Mouse (Mus musculus) G1E (cell line): ENCODE results near the gene Kank1. TPM values are rescaled to one million over a fixed set of nuclear protein-coding genes. Genes with fewer than 3 reads are reported as not detected.

Source experiments
- ATAC-seq: 2 replicates; pipeline ENCODE4 v1.8.0; 2016; ENCODE audit warnings: mild to moderate bottlenecking; ENCODE audit not compliant: insufficient number of reproducible peaks, poor library complexity, low FRiP score, severe bottlenecking; ENCODE audit errors: extremely low read depth
- DNase-seq: peaks from one replicate; pipeline ENCODE4 v3.0.0; 2012; ENCODE audit warnings: low spot score
- H3K27me3 ChIP-seq: 2 replicates; pipeline ENCODE4 v1.6.1; 2012; ENCODE audit warnings: mild to moderate bottlenecking, low read length, inconsistent platforms; ENCODE audit not compliant: insufficient read depth
- H3K36me3 ChIP-seq: replicated peaks from 2 replicates; pipeline ENCODE3; 2012; ENCODE audit warnings: mild to moderate bottlenecking, inconsistent platforms
- H3K4me1 ChIP-seq: 2 replicates; pipeline ENCODE4 v1.6.1; 2012; ENCODE audit warnings: low read depth, low read length, inconsistent platforms, mixed read lengths; ENCODE audit not compliant: insufficient read depth
- H3K4me3 ChIP-seq: 2 replicates; pipeline ENCODE4 v1.5.1; 2012; ENCODE audit warnings: low read depth, mild to moderate bottlenecking, inconsistent platforms, low read length, moderate library complexity, mixed read lengths
- H3K9me3 ChIP-seq: replicated peaks from 2 replicates; pipeline ENCODE4 v1.6.1; 2012; ENCODE audit warnings: inconsistent platforms
- CTCF ChIP-seq: IDR thresholded peaks from 2 replicates; pipeline ENCODE4 v1.5.1; 2012; ENCODE audit warnings: low read depth, low read length, inconsistent platforms, mixed read lengths
- GATA1 ChIP-seq: IDR thresholded peaks from 2 replicates; pipeline ENCODE4 v1.6.1; 2012; ENCODE audit warnings: borderline replicate concordance, low read length, inconsistent platforms, mixed read lengths
- GATA2 ChIP-seq: IDR thresholded peaks from 2 replicates; pipeline ENCODE4 v1.6.1; 2012; ENCODE audit warnings: low read depth, low read length, inconsistent platforms, borderline replicate concordance
- POLR2AphosphoS5 ChIP-seq: IDR thresholded peaks from 2 replicates; pipeline ENCODE4 v1.6.1; 2012; ENCODE audit warnings: low read depth, low read length, inconsistent platforms; ENCODE audit not compliant: insufficient replicate concordance
- TAL1 ChIP-seq: conservative IDR thresholded peaks from 2 replicates; pipeline ENCODE4 v1.6.1; 2012; ENCODE audit warnings: low read depth, low read length, inconsistent platforms, mixed read lengths
- polyA plus RNA-seq: library from polyadenylated mRNA; stranded (reverse); fragments of >175 nt; gene quantifications from 2 replicates; pipeline ENCODE4 v1.2.3, GENCODE M21; 2012
- total RNA-seq, 2 experiments: library from RNA; stranded (forward) in 1 of 2; stranded (reverse) in 1 of 2; fragments of 200-1000 nt in 1 of 2; fragments of >200 nt in 1 of 2; fragmentation: Nextera tagmentation in 1 of 2; gene quantifications; 2 replicates each; pipeline ENCODE4 v1.2.3; 2014 to 2017

Kank1 gene
- total and polyA plus RNA-seq, 3 experiments = 0.22 TPM; not detected in 2

- peaks cover 56% of the 10 kb centered on the region for H3K9me3 ChIP-seq
- no peak for ATAC-seq
- TF ChIP-seq POLR2AphosphoS5 (no peak), GATA2 (no peak), GATA1 (no peak), TAL1 (no peak)
Measured at GRCm38 (mm10) chr19:25423371-25423770, 186.6 kb downstream of the Kank1 start.

GRCm38 (mm10) chr19:25426431-25426830, 189.7 kb downstream of the Kank1 start:
- Histone ChIP-seq H3K36me3 (no peaks in the 10 kb centered on the region), H3K9me3 (peaks cover 66% of the 10 kb centered on the region), H3K4me3 (no peak overlapping the region), H3K27me3 (no peaks in the 10 kb centered on the region; the same call in 1 of the 2 replicates), H3K4me1 (no peaks in the 10 kb centered on the region)
- no peak for ATAC-seq
- TF ChIP-seq GATA2 (no peak), TAL1 (no peak), POLR2AphosphoS5 (no peak), CTCF (no peak), GATA1 (no peak)
- DNase-seq = no peak

More at GRCm38 (mm10) chr19:25423371-25423770, 186.6 kb downstream of the Kank1 start:
- Histone ChIP-seq H3K4me3 (no peak overlapping the region), H3K27me3 (no peaks in the 10 kb centered on the region), H3K4me1 (no peaks in the 10 kb centered on the region), H3K36me3 (no peaks in the 10 kb centered on the region)
- no peak for DNase-seq

- ATAC-seq = no peak
- DNase-seq = no peak
- Histone ChIP-seq H3K9me3 (peaks cover 74% of the 10 kb centered on the region), H3K4me3 (no peak overlapping the region), H3K27me3 (no peaks in the 10 kb centered on the region; the same call in 1 of the 2 replicates), H3K4me1 (no peaks in the 10 kb centered on the region), H3K36me3 (no peaks in the 10 kb centered on the region)
- TF ChIP-seq CTCF = no peak
- no peak for TF ChIP-seq GATA1
- TF ChIP-seq GATA2 = no peak
- no peak for TF ChIP-seq TAL1
- no peak for TF ChIP-seq POLR2AphosphoS5
Measured at GRCm38 (mm10) chr19:25427886-25428285, 191.1 kb downstream of the Kank1 start.

- ATAC-seq (no peak), DNase-seq (no peak)
- Histone ChIP-seq H3K36me3 (no peaks in the 10 kb centered on the region), H3K4me1 (no peaks in the 10 kb centered on the region), H3K27me3 (no peaks in the 10 kb centered on the region; the same call in 1 of the 2 replicates), H3K9me3 (peaks cover 76% of the 10 kb centered on the region), H3K4me3 (no peak overlapping the region)
- TF ChIP-seq TAL1 (no peak), GATA2 (no peak), GATA1 (no peak), POLR2AphosphoS5 (no peak), CTCF (no peak)
Measured at GRCm38 (mm10) chr19:25428338-25428962, 191.7 kb downstream of the Kank1 start.

GRCm38 (mm10) chr19:25431431-25431830, 194.7 kb downstream of the Kank1 start:
- Histone ChIP-seq H3K4me1 (no peaks in the 10 kb centered on the region), H3K4me3 (no peak overlapping the region), H3K27me3 (no peaks in the 10 kb centered on the region; the same call in 1 of the 2 replicates), H3K36me3 (no peaks in the 10 kb centered on the region), H3K9me3 (peaks cover 68% of the 10 kb centered on the region)
- no peak for TF ChIP-seq TAL1
- TF ChIP-seq GATA2 = no peak
- TF ChIP-seq CTCF = no peak
- TF ChIP-seq POLR2AphosphoS5 = no peak
- TF ChIP-seq GATA1 = no peak
- ATAC-seq = no peak
- no peak for DNase-seq

GRCm38 (mm10) chr19:25431909-25432308, 195.1 kb downstream of the Kank1 start:
- no peak for ATAC-seq
- H3K36me3 ChIP-seq = no peaks in the 10 kb centered on the region
- peaks cover 68% of the 10 kb centered on the region for H3K9me3 ChIP-seq
- no peak overlapping the region for H3K4me3 ChIP-seq
- no peaks in the 10 kb centered on the region; the same call in 1 of the 2 replicates for H3K27me3 ChIP-seq
- DNase-seq = no peak
- no peaks in the 10 kb centered on the region for H3K4me1 ChIP-seq
- TF ChIP-seq POLR2AphosphoS5 (no peak), GATA1 (no peak), TAL1 (no peak), GATA2 (no peak), CTCF (no peak)
